Mouse (Mus musculus) spleen, adult 2 months (tissue): ENCODE data around the gene Gm20388.

ENCODE experiments used
- CTCF ChIP-seq: fragments of 200-500 bp; IDR thresholded peaks from 2 replicates; pipeline ENCODE4 v1.5.1; 2011; ENCODE audit warnings: mild to moderate bottlenecking, inconsistent platforms; ENCODE audit not compliant: insufficient read depth, insufficient read length, insufficient replicate concordance; ENCODE audit errors: extremely low read depth
- POLR2A ChIP-seq: fragments of 200-500 bp; IDR thresholded peaks from 2 replicates; pipeline ENCODE4 v1.6.1; 2011; ENCODE audit warnings: low read depth, low read length, inconsistent platforms

- TF ChIP-seq CTCF = no peak
- TF ChIP-seq POLR2A = no peak
These were observed 471.2 kb downstream of the Gm20388 start for GRCm38 (mm10) chr8:120381865-120382264.
